Mouse (Mus musculus) cerebellum, adult (tissue): Measurements from ENCODE around the gene Sorcs3.

Experiments
- ATAC-seq: cut with Nextera tagmentation; 2 replicates; pipeline ENCODE4 v1.9.2; 2017; ENCODE audit warnings: mild to moderate bottlenecking, moderate library complexity, mixed read lengths; ENCODE audit not compliant: insufficient number of reproducible peaks, low FRiP score, low TSS enrichment

The Sorcs3 gene

DNA sequence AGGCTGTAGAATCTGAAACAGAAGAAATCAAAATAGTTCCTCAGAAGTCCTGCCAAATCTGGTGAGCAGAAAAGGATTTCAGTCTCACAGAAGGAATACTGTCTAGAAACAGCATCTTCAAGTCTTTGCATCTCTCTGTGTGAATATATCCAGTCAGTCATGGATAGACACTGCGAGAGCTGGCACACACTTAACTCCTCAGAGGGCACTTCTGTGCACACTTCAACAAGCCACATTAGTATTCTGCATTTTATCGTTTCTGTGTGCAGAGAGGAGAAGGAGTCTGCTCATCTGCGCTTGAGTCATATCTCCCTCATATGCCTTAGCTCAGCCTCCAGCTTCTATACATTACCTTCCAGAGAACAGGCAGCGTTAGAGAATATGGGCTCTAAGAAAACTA lies 581.4 kb downstream of the Sorcs3 start:
- ATAC-seq, result no peak

DNA sequence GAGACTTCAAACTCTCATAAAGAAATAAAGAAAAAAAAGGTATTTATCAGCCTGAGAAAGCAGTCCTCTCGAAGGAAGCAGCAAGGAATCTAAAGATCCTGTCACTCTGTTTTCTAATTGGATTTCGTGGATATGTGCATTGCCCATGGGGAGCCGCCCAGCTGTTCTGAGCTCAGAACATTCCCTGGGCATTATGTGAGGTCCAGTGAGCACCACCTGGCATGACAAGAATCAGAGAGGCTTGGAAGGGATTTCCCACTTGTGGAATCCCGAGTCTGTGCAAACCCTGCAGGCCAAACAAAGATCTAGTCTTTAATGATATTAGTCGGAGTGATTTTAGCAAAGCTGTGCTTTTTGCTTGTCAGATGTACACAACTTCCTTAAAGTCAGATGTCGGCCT lies 598.7 kb downstream of the Sorcs3 start:
- ATAC-seq, result no peak

DNA sequence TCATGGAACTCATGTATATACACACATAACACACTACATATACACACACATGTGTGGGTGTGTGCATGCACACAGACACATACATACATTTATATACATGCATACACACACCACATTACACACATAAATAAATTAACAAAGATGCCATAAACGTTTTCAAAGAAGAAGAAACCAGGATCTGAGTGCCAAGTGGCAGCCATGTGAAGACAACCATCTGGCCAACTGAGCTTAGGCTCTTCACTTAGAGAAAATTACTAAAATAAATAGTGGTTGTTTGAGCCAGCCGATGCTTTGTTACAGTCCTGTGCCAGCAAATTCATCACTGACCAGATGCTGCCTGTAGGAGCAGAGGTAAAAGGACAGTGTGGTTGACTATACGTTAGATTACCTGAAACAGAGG lies 605.7 kb downstream of the Sorcs3 start:
- ATAC-seq, result no peak

DNA sequence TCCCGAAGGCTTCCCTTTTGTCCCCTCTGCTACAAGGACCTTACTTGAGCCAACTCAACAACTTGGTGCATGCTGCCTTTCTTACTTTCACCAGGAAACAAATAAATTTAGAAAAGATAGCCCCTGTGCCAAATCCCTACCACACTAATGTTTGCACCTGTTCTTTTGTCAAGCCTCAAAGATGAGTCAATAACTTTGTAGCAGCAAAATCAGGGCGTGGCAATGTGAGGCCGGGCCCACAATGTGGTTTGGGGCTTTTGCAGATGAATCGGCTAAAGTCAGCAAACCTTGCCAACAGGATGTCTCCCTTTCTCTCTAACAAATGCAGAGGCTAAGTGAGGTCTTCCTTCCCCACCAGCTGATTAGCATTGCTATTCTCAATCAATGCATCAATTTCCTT lies 608.0 kb downstream of the Sorcs3 start:
- ATAC-seq, result no peak

DNA sequence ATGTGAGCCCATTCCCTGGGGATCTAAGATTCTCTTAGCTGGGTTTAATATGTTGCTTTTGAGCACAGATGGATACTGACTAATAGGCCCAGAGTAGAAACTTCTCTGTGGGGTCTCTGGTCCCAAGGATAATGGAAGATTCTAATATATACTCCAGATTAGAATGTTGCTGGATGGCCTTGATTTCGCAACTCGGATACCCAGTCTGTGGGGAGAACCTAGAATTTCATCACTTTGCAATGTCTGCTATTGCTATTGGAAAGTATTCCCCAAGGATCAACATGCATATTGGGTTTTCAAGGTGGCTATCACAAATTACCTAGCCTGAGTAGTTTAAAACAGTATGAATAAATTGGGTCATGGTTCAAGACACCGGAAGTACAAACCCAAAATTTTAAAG lies 609.2 kb downstream of the Sorcs3 start:
- ATAC-seq, result no peak

DNA sequence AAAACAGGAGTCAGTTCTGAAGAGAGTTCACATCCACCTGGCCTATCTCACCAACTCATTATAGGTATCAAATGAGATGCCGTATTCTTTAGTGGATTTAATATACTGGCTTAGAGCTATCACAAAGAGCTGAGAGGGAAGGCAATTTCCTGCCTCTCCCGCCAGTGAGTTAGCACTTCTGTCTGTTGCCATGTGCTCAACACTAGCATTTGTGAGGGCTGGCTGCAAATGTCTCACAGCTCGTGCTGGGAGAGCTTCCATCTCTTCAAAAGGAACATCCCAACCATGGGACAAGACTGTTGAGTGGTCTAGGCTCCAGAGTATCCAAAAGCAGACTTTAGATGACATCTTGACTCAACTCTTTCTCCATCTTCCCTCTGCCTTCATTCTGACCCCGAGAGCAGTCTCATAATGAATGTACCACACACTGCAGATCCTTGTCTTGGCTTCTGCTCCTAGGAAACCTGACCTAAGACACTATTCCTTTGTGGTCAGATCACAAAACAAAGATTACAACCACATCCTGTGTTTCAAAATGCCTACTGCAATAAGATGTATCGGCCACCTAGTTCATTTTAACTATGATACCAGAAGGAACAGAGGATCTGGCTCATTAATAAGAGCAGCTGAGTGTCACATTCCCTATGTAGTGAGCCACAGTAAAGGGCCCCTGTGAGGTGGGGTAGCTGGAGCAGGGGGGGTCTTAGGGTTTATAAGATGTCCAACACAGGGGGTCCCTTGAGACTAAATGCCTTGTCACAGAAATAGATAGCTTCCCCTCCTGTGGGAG lies 614.9 kb downstream of the Sorcs3 start:
- no peak for ATAC-seq

DNA sequence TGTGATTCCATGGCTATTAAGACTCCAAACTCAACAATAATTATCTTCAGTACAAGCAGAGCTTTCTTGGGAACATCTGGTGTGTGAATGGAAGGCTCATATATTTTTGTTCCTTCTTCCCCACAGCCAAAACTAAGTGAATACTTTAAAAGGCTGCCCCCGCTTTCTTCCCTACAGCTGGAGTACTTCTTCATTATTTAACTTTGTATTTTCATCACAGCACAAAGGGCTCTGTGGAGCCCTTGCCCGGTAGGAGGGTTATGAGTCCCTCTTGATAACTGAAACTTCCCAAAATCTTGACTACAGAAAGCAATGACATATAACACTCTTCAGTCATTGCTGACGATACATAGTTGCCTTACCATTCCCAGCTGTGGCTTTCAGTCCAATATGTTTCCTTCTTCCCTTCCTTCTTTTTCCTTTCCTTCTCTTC lies 615.5 kb downstream of the Sorcs3 start:
- ATAC-seq, result no peak

DNA sequence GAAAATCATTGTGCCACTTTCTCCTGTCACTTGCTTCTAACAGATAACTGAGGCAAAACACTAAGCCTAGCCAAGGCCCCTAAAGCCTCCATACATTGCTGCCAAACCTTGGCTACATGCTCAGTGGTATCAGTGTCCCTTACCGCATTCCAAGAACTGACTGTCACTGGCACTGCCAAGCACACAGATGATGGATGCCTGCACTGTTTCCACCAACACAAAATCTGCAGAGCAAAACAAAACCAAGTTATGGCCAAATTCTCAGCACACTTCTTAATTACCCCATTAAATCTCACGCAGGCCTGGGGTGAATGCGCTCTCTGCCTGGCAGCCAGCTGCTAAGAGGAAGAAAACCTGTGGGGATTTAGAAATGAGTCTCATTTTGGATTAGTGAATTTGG lies 628.5 kb downstream of the Sorcs3 start:
- ATAC-seq, result no peak

DNA sequence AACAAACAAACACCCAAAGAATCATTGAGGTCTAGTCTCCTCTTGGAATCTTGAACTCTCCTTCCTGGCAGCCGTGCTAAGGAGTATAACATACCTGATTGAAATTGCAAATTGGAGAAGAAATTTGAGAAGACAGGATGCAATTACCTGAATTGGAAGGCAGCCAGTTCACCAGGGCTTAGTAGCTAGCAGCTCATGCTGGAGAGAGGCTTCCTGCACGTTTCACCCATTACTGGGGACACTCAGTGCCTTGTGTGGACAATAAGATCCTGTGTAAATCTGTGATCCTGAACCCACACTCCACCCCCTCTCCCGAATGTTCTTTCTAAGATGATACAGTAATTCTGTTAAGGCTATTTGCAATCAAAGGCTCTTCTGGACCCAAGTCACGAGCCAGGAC lies 633.6 kb downstream of the Sorcs3 start:
- ATAC-seq, result no peak

DNA sequence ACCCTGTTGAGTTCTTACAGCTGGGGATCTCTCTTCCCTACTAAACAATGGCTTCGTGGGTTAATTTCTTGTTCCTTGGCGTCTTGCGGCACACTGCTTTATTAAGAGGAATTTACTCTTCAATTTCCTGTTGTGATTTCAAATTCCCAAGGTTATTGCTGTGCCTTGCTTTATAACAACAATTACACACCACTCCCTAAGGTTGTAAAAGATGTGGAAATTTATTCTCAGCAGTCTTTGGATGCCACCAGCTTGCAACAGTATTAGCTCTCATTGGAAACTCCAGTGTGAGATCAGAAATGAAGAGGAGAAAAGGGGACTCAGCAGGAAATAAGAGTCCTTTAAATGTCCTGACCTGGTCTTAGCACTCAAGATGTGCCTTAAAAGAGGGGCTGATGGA lies 641.9 kb downstream of the Sorcs3 start:
- ATAC-seq, result no peak

DNA sequence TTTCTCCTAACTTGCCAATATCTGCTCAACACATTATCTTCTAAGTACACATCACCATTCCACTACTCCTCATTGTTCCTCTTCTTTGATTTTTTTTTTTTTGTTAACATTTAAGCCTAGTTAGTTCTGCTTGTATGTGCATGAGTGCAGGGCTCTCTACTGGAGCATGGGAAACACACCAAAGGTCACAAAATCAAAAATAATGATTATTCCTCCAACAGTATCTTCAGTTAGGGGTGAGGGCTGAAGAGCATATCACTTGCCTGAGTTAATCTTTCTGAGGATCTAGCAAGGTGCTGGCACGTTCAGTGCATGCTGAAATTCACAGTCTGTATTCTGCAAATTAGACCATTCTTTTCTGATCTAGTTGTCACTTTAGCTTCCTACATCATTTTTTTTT lies 644.6 kb downstream of the Sorcs3 start:
- ATAC-seq, result no peak
